Mouse (Mus musculus): ENCODE measurements around the gene Itgb5.

DNA sequence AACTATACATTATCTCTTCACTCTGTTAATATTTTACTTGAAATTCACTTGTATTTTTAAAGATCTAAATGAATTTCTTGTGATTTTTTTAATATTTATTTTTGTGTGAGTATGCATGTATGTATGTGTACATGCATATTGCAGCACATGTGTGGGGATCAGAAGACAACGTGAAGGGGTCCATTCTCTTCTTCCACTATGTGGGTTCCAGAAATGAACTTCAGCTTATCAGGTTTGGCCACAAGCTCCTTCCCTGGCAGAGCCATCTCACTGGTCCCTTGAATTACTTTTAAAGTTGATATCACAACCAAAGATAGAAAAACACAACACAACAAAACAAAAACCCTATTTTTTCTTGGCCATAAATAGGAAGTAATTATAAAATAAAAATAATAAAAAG is 44.9 kb upstream of the Itgb5 start:
- no peak for TF ChIP-seq CTCF (IDR thresholded peaks at IDR 0.05; ENCODE audit: low read depth, low read length)
- TF ChIP-seq POLR2A (IDR thresholded peaks at IDR 0.05; ENCODE audit: insufficient read depth, low read length), result no peak
